Mouse (Mus musculus) heart, embryonic 12.5 days (tissue): ENCODE results near the gene Sik1. TPM values are rescaled to one million over a fixed set of nuclear protein-coding genes. Genes with fewer than 3 reads are reported as not detected.
A peak's percentile ranks its signal among the peaks of the same experiment; 100 is the strongest.

Experiments
- ATAC-seq: fragments of 200-750 bp; cut with Nextera tagmentation; 2 replicates; pipeline ENCODE4 v1.8.0; 2017; ENCODE audit warnings: moderate TSS enrichment, moderate library complexity; ENCODE audit not compliant: insufficient number of reproducible peaks, low FRiP score
- H3K27ac ChIP-seq: fragments of 300-500 bp; sonication (generic); 2 replicates; pipeline ENCODE4 v1.5.1; 2016; ENCODE audit warnings: mild to moderate bottlenecking, moderate library complexity; ENCODE audit not compliant: poor library complexity, severe bottlenecking
- H3K27me3 ChIP-seq: fragments of 300-500 bp; sonication (generic); replicated peaks from 2 replicates; pipeline ENCODE4 v1.6.1; 2016; ENCODE audit warnings: mild to moderate bottlenecking, moderate library complexity
- H3K36me3 ChIP-seq: fragments of 300-500 bp; sonication (generic); 2 replicates; pipeline ENCODE4 v1.6.1; 2016; ENCODE audit warnings: mild to moderate bottlenecking, moderate library complexity
- H3K4me1 ChIP-seq: fragments of 300-500 bp; sonication (generic); replicated peaks from 2 replicates; pipeline ENCODE4 v1.6.1; 2016; ENCODE audit warnings: mild to moderate bottlenecking
- H3K4me2 ChIP-seq: fragments of 300-500 bp; sonication (generic); 2 replicates; pipeline ENCODE4 v1.6.1; 2016; ENCODE audit warnings: mild to moderate bottlenecking, moderate library complexity
- H3K4me3 ChIP-seq: fragments of 300-500 bp; sonication (generic); 2 replicates; pipeline ENCODE4 v1.5.1; 2016; ENCODE audit warnings: mild to moderate bottlenecking
- H3K9ac ChIP-seq: fragments of 300-500 bp; sonication (generic); 2 replicates; pipeline ENCODE4 v1.6.1; 2016; ENCODE audit warnings: mild to moderate bottlenecking, moderate library complexity
- H3K9me3 ChIP-seq: fragments of 300-500 bp; sonication (generic); replicated peaks from 2 replicates; pipeline ENCODE4 v1.6.1; 2016; ENCODE audit warnings: mild to moderate bottlenecking, moderate library complexity
- WGBS: fragments of 180-500 bp; shearing (Covaris S2); methylation state at CpG from one replicate; pipeline ENCODE4 v1.1.7; 2016; 5-methylcytosine and 5-hydroxymethylcytosine counted together
- polyA plus RNA-seq: library from polyadenylated mRNA; unstranded; fragments of >200 nt; fragmentation: Nextera tagmentation; extraction: Ambion mirVana; gene quantifications from 2 replicates; pipeline ENCODE4 v1.2.1, GENCODE M21; 2016

The Sik1 gene
- 23.3 and 24.3 TPM in 2 replicates for polyA plus RNA-seq

GRCm38 (mm10) chr17:31855597-31856518, at the start of gene Sik1:
Sik1 (minus strand) TSS chr17:31855804.
- Histone ChIP-seq H3K27ac (peak within 1 kb of the TSS; percentile 98), H3K4me3 (peak within 1 kb of the TSS; percentile 88), H3K27me3 (no peaks in the 10 kb centered on the region), H3K9ac (peak within 1 kb of the TSS; percentile 98), H3K4me1 (peaks cover 40% of the 10 kb centered on the region), H3K36me3 (peaks cover 9% of the 10 kb centered on the region), H3K9me3 (no peaks in the 10 kb centered on the region), H3K4me2 (peak within 1 kb of the TSS; percentile 84)
- peak; percentile 94 for ATAC-seq
- under 1% methylated on average over 92 of the region's 92 CpGs for WGBS

- Histone ChIP-seq H3K4me2 (no peak overlapping the region; the same call in 1 of the 2 replicates), H3K9ac (no peak overlapping the region), H3K27me3 (no peaks in the 10 kb centered on the region), H3K4me1 (peaks cover 28% of the 10 kb centered on the region), H3K36me3 (no peaks in the 10 kb centered on the region), H3K9me3 (no peaks in the 10 kb centered on the region), H3K4me3 (no peak overlapping the region), H3K27ac (peak overlapping the region; percentile 71)
- ATAC-seq = no peak
- WGBS = 81% methylated on average over 9 of the region's 9 CpGs
Measured at GRCm38 (mm10) chr17:31905201-31905790, 49.7 kb upstream of the Sik1 start.

GRCm38 (mm10) chr17:31904036-31904435, 48.4 kb upstream of the Sik1 start:
- Histone ChIP-seq H3K4me3 (no peak overlapping the region), H3K4me2 (no peak overlapping the region), H3K9me3 (no peaks in the 10 kb centered on the region), H3K27me3 (no peaks in the 10 kb centered on the region), H3K4me1 (peaks cover 29% of the 10 kb centered on the region), H3K36me3 (no peaks in the 10 kb centered on the region), H3K27ac (no peak overlapping the region), H3K9ac (no peak overlapping the region)
- WGBS = 83% methylated on average over 7 of the region's 7 CpGs
- no peak for ATAC-seq

GRCm38 (mm10) chr17:31902630-31903198, 47.1 kb upstream of the Sik1 start:
- Histone ChIP-seq H3K27me3 (no peaks in the 10 kb centered on the region), H3K9me3 (no peaks in the 10 kb centered on the region), H3K4me3 (no peak overlapping the region), H3K27ac (no peak overlapping the region), H3K4me2 (no peak overlapping the region; the same call in 1 of the 2 replicates), H3K4me1 (peaks cover 33% of the 10 kb centered on the region), H3K9ac (no peak overlapping the region), H3K36me3 (no peaks in the 10 kb centered on the region)
- WGBS = 80% methylated on average over 3 of the region's 3 CpGs
- ATAC-seq = no peak

- no peaks in the 10 kb centered on the region for H3K9me3 ChIP-seq
- no peak for ATAC-seq
- H3K27me3 ChIP-seq = no peaks in the 10 kb centered on the region
- H3K27ac ChIP-seq = peak overlapping the region; percentile 60; the same call in 1 of the 2 replicates
- WGBS = 27% methylated on average over 11 of the region's 11 CpGs
- 0 out of 2 replicates have a peak overlapping the region, but pooled peaks have one; percentile 29 for H3K9ac ChIP-seq
- H3K36me3 ChIP-seq = no peaks in the 10 kb centered on the region
- H3K4me3 ChIP-seq = no peak overlapping the region
- peaks cover 42% of the 10 kb centered on the region for H3K4me1 ChIP-seq
- H3K4me2 ChIP-seq = peak overlapping the region; percentile 17; the same call in 1 of the 2 replicates
Measured at GRCm38 (mm10) chr17:31901461-31902204, 46.0 kb upstream of the Sik1 start.

- Histone ChIP-seq H3K27me3 (no peaks in the 10 kb centered on the region), H3K9ac (no peak overlapping the region), H3K4me2 (no peak overlapping the region), H3K9me3 (no peaks in the 10 kb centered on the region), H3K27ac (no peak overlapping the region), H3K36me3 (no peaks in the 10 kb centered on the region), H3K4me1 (peaks cover 37% of the 10 kb centered on the region), H3K4me3 (no peak overlapping the region)
- WGBS = 46% methylated on average over 5 of the region's 5 CpGs
- ATAC-seq = no peak
Measured at GRCm38 (mm10) chr17:31898941-31899340, 43.3 kb upstream of the Sik1 start.

- Histone ChIP-seq H3K27me3 (no peaks in the 10 kb centered on the region), H3K4me2 (no peak overlapping the region), H3K9me3 (no peaks in the 10 kb centered on the region), H3K4me3 (no peak overlapping the region), H3K4me1 (peaks cover 46% of the 10 kb centered on the region), H3K27ac (no peak overlapping the region), H3K9ac (no peak overlapping the region), H3K36me3 (no peaks in the 10 kb centered on the region)
- WGBS = 82% methylated on average over 4 of the region's 4 CpGs
- no peak for ATAC-seq
Measured at GRCm38 (mm10) chr17:31897186-31897793, 41.7 kb upstream of the Sik1 start.

- H3K9me3 ChIP-seq = no peaks in the 10 kb centered on the region
- no peak overlapping the region for H3K9ac ChIP-seq
- H3K4me3 ChIP-seq = no peak overlapping the region
- peaks cover 46% of the 10 kb centered on the region for H3K4me1 ChIP-seq
- no peak overlapping the region for H3K4me2 ChIP-seq
- H3K27me3 ChIP-seq = no peaks in the 10 kb centered on the region
- no peak for ATAC-seq
- no peaks in the 10 kb centered on the region for H3K36me3 ChIP-seq
- 53% methylated on average over 3 of the region's 3 CpGs for WGBS
- H3K27ac ChIP-seq = no peak overlapping the region
Measured at GRCm38 (mm10) chr17:31896751-31897150, 41.1 kb upstream of the Sik1 start.

- Histone ChIP-seq H3K27ac (no peak overlapping the region), H3K4me2 (no peak overlapping the region), H3K36me3 (no peaks in the 10 kb centered on the region), H3K4me3 (no peak overlapping the region), H3K27me3 (no peaks in the 10 kb centered on the region), H3K4me1 (peaks cover 46% of the 10 kb centered on the region), H3K9me3 (no peaks in the 10 kb centered on the region), H3K9ac (no peak overlapping the region)
- no peak for ATAC-seq
- 82% methylated on average over 7 of the region's 7 CpGs for WGBS
Measured at GRCm38 (mm10) chr17:31896311-31896710, 40.7 kb upstream of the Sik1 start.

- H3K4me3 ChIP-seq = no peak overlapping the region
- H3K9me3 ChIP-seq = no peaks in the 10 kb centered on the region
- no peak overlapping the region for H3K9ac ChIP-seq
- H3K4me2 ChIP-seq = no peak overlapping the region
- no peaks in the 10 kb centered on the region for H3K27me3 ChIP-seq
- H3K36me3 ChIP-seq = no peaks in the 10 kb centered on the region
- H3K27ac ChIP-seq = peak overlapping the region; percentile 83; the same call in 1 of the 2 replicates
- no peak for ATAC-seq
- H3K4me1 ChIP-seq = peaks cover 69% of the 10 kb centered on the region
- 71% methylated on average over 5 of the region's 5 CpGs for whole genome bisulfite sequencing
Measured at GRCm38 (mm10) chr17:31893371-31894060, 37.9 kb upstream of the Sik1 start.
